Mouse (Mus musculus) limb, embryonic 14.5 days (tissue): ENCODE results near the gene Lrrc40. TPM values are rescaled to one million over a fixed set of nuclear protein-coding genes. Genes with fewer than 3 reads are reported as not detected.

Source experiments
- ATAC-seq: fragments of 200-750 bp; cut with Nextera tagmentation; 2 replicates; pipeline ENCODE4 v1.8.0; 2017; ENCODE audit warnings: low read depth, moderate number of reproducible peaks, moderate TSS enrichment; ENCODE audit not compliant: low FRiP score
- DNase-seq: peaks from one replicate; pipeline ENCODE4 v3.0.0-alpha.2; 2015; ENCODE audit warnings: low spot score
- H3K27ac ChIP-seq: fragments of 300-500 bp; sonication (generic); replicated peaks from 2 replicates; pipeline ENCODE4 v1.5.1; 2014; ENCODE audit warnings: low read depth, mild to moderate bottlenecking, low read length, moderate library complexity, mixed read lengths
- H3K27me3 ChIP-seq: fragments of 300-500 bp; sonication (generic); 2 replicates; pipeline ENCODE4 v1.6.1; 2014; ENCODE audit warnings: low read length, mixed read lengths; ENCODE audit not compliant: control insufficient read depth, insufficient read depth
- H3K36me3 ChIP-seq: fragments of 300-500 bp; sonication (generic); 2 replicates; pipeline ENCODE4 v1.6.1; 2014; ENCODE audit warnings: mild to moderate bottlenecking, low read length, moderate library complexity, mixed read lengths; ENCODE audit not compliant: control insufficient read depth, insufficient read depth
- H3K4me1 ChIP-seq: fragments of 300-500 bp; sonication (generic); 2 replicates; pipeline ENCODE4 v1.6.1; 2014; ENCODE audit warnings: antibody characterized with exemption, low read length, mixed read lengths; ENCODE audit not compliant: control insufficient read depth, insufficient read depth
- H3K4me2 ChIP-seq: fragments of 300-500 bp; sonication (generic); replicated peaks from 2 replicates; pipeline ENCODE4 v1.6.1; 2014; ENCODE audit warnings: low read depth, mild to moderate bottlenecking, low read length, moderate library complexity; ENCODE audit not compliant: severe bottlenecking
- H3K4me3 ChIP-seq: fragments of 300-500 bp; sonication (generic); replicated peaks from 2 replicates; pipeline ENCODE4 v1.5.1; 2014; ENCODE audit warnings: low read length
- H3K9ac ChIP-seq: fragments of 300-500 bp; sonication (generic); 2 replicates; pipeline ENCODE4 v1.6.1; 2014; ENCODE audit warnings: mild to moderate bottlenecking, low read depth, low read length, moderate library complexity; ENCODE audit not compliant: severe bottlenecking
- H3K9me3 ChIP-seq: fragments of 300-500 bp; sonication (generic); 2 replicates; pipeline ENCODE4 v1.6.1; 2016; ENCODE audit warnings: low read length; ENCODE audit not compliant: control insufficient read depth
- POLR2A ChIP-seq: fragments of 200-500 bp; IDR thresholded peaks from 2 replicates; pipeline ENCODE4 v1.8.0; 2012; ENCODE audit warnings: inconsistent platforms, mild to moderate bottlenecking, moderate library complexity, borderline replicate concordance; ENCODE audit not compliant: insufficient read depth, insufficient read length; ENCODE audit errors: extremely low read depth
- WGBS: fragments of 180-500 bp; shearing (Covaris S2); extraction: QIAGEN DNeasy Blood & Tissue Kit; methylation state at CpG from one replicate; pipeline ENCODE4 v1.1.7; 2014; 5-methylcytosine and 5-hydroxymethylcytosine counted together
- polyA plus RNA-seq, 2 experiments: library from polyadenylated mRNA; depleted of rRNA in 1 of 2; stranded (reverse) in 1 of 2; unstranded in 1 of 2; fragments of >200 nt; fragmentation: Nextera tagmentation in 1 of 2; extraction: Ambion mirVana in 1 of 2; gene quantifications; 2 replicates each; pipeline versions ENCODE4 v1.2.1 to v1.2.3; 2012 to 2014

The Lrrc40 gene
- polyA plus RNA-seq, 2 experiments: 29.4 to 44.6 TPM

DNA sequence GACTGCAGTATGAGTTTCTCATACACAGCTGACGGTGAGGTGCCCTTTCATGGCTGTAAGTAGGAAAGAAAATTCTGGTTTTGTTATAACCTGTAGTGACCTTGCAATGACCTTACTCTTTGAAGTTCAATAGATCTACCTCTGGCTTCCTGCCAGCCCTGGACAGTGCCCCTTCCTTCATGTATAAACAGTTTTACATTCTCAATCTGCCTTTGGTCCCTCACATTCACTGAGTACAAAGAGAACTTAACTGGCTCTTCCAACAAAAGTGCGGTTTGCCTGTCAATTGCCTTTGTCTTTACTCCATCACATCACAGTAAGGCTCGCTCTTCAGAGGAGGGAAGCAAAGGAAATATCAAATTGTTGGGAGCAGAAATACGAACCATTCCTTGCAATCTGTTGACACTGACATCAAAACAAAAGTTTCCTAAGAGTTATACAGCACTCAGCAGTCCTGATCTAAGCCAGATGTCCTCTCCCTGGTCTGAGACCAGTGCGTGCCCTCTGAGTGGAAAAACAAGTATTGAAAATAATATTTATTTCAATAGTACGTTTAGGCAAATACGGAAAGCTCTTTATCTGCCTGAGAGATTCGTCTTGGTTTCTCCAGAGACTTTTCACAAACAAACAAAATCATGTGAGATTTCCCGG lies 32.3 kb downstream of the Lrrc40 start:
- H3K9me3 ChIP-seq: no peaks in the 10 kb centered on the region
- peaks cover 11% of the 10 kb centered on the region; the same call in 1 of the 2 replicates for H3K36me3 ChIP-seq
- H3K27me3 ChIP-seq: no peaks in the 10 kb centered on the region
- no peak overlapping the region for H3K4me3 ChIP-seq
- no peak for TF ChIP-seq POLR2A
- DNase-seq: no peak
- no peak overlapping the region for H3K27ac ChIP-seq
- H3K9ac ChIP-seq: no peak overlapping the region
- no peak for ATAC-seq
- H3K4me2 ChIP-seq: no peak overlapping the region
- 33% methylated on average over 9 of the region's 9 CpGs for WGBS
- H3K4me1 ChIP-seq: no peaks in the 10 kb centered on the region

DNA sequence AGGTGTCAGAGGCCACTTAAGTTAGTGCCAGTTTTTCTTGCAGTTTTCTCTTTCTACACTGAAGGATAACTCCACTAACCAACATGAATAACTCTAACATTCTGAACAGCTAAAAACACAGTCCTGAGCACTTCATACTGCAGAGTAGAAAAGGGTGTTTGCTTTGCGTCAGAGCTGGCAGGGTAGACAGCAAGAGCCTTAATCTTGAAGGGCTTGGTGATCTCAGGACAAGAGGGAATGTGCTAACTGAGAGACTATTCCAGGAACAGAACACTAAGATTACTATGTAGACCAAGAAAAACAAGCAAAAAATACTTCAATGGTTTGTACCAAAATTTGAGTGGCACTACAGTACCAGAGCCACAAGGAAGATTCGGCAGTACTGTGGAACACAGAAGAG lies 38.5 kb downstream of the Lrrc40 start:
- no peak for TF ChIP-seq POLR2A
- no peak for DNase-seq
- no peaks in the 10 kb centered on the region for H3K4me1 ChIP-seq
- H3K27me3 ChIP-seq: no peaks in the 10 kb centered on the region
- 88% methylated on average over 2 of the region's 2 CpGs for WGBS
- no peaks in the 10 kb centered on the region for H3K9me3 ChIP-seq
- H3K4me2 ChIP-seq: no peak overlapping the region
- no peaks in the 10 kb centered on the region for H3K36me3 ChIP-seq
- no peak for ATAC-seq
- no peak overlapping the region for H3K9ac ChIP-seq
- H3K4me3 ChIP-seq: no peak overlapping the region
- H3K27ac ChIP-seq: no peak overlapping the region

DNA sequence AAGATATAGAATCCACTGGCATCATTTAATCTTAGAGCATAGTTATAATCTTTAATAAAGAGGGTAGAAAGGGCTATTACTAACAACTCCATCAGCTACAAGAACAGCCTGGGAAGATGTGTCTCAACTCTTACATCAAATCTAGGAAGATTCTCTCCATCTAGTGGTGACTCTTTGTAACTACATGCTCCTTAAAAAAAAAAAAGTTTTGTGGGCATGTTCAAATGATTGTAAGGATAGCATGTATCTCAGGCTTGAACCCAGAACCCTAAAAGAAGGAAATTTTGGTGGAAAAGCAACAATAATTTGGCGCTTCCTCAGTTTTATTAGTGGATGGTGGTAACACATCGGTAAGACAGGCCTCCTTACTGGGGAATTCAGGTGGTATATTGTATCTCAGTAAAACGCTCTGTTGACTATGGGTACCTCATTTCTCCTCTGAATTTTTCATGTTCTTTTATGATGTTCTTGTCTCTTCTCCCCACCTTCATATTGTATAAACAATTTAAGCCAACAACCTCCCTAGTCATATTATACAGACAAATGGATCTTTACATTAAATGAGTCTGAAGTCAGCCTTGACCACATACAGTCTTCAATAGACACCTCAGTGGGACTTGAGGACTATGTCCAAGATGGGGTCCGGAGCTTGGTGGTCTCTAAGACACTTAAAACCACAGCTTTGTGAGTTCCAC lies 40.4 kb downstream of the Lrrc40 start:
- H3K9ac ChIP-seq: no peak overlapping the region
- no peaks in the 10 kb centered on the region for H3K27me3 ChIP-seq
- no peaks in the 10 kb centered on the region for H3K9me3 ChIP-seq
- no peaks in the 10 kb centered on the region for H3K36me3 ChIP-seq
- 46% methylated on average over 4 of the region's 4 CpGs for WGBS
- H3K4me2 ChIP-seq: no peak overlapping the region
- ATAC-seq: no peak
- H3K4me3 ChIP-seq: no peak overlapping the region
- DNase-seq: peak; percentile 61
- no peaks in the 10 kb centered on the region for H3K4me1 ChIP-seq
- H3K27ac ChIP-seq: no peak overlapping the region
- no peak for TF ChIP-seq POLR2A

DNA sequence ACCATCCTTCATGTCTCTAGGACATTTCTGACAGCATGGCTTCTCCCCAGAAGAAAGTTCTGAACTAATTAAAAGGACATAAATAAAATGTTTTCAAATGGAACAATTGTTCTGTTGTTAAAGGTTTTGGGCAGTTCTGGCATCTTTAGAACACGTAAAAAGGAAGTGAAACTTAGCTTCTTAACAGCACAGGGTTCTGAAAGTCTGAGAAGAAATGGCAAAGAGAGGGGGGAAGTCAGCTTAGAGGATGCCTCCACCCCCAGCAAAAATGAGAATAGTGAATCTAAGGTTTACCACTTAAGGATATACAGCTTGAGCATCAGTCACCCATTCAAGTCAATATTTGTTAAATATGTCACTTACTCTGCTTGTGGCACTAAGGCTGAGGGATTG lies 40.9 kb downstream of the Lrrc40 start:
- DNase-seq (no peak), ATAC-seq (no peak)
- H3K4me1 ChIP-seq: no peaks in the 10 kb centered on the region
- TF ChIP-seq POLR2A: no peak
- no peak overlapping the region for H3K4me2 ChIP-seq
- H3K27ac ChIP-seq: no peak overlapping the region
- no peak overlapping the region for H3K9ac ChIP-seq
- H3K9me3 ChIP-seq: no peaks in the 10 kb centered on the region
- WGBS: 35% methylated on average over 1 of the region's 1 CpGs
- H3K36me3 ChIP-seq: no peaks in the 10 kb centered on the region
- no peaks in the 10 kb centered on the region for H3K27me3 ChIP-seq
- no peak overlapping the region for H3K4me3 ChIP-seq

DNA sequence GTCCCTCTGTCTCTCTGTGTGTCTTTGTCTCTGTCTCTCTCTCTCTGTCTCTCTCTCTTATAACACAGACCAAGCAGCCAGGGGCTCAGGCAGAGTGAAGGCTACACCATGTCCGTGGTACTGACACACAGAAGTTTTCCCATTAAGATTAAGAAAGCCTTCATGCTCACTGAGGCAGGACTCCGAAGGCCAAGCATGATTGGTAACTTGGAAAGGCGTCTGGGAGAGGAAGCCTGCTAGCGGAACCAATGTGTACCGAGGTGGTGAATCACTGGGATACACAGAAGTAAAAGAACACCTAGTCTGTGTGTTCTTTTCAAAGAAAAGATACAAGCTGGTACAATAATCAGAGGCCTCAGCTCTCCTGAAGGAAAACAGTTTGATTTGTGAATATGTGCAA lies 41.4 kb downstream of the Lrrc40 start:
- Histone ChIP-seq H3K4me2 (no peak overlapping the region), H3K27me3 (no peaks in the 10 kb centered on the region), H3K27ac (no peak overlapping the region), H3K9me3 (no peaks in the 10 kb centered on the region), H3K9ac (no peak overlapping the region), H3K4me3 (no peak overlapping the region), H3K4me1 (no peaks in the 10 kb centered on the region), H3K36me3 (no peaks in the 10 kb centered on the region)
- WGBS: 79% methylated on average over 5 of the region's 5 CpGs
- TF ChIP-seq POLR2A: no peak
- DNase-seq: no peak
- ATAC-seq: no peak
